In the genomic region with DNA sequence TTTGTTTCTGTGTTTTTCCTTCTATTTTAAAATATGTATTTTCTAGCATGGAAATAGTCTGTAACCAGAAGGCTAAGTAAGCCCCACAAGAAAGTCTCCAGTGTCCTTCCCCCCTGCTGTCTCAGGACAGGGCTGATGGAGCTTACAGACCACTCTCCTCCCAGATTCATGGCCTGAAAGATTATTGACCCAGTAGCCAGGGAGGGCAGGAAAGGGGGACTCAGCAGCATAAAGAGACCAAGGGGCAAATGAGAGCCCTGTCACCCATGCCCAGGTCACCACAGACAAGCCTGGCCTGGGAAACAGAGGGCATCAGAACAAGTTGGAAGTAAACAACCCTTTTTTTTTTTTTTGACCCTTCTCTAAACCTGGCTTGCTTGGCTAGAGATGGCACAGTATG, we compare ENCODE assay signal across 10 mouse cellular contexts. TPM values are rescaled to one million over a fixed set of nuclear protein-coding genes. Genes with fewer than 3 reads are reported as not detected.
DNase-seq lines count a peak whose midpoint lies in the region; ATAC-seq and TF ChIP-seq lines count a peak whose summit lies in the region.
"Had no signal": no experiment of that assay in that cellular context is flagged by ENCODE, and none has a peak within 500 bp of the region (broad histone marks: within the 10 kb centered on the region; RNA-seq: fewer than 3 reads in every experiment).

No protein-coding gene starts in this region.

- no peak for TF ChIP-seq CTCF in heart, postnatal 0 days (IDR thresholded peaks at IDR 0.05; ENCODE audit: low read depth)

- ATAC-seq in kidney, embryonic 15.5 days (replicated peaks; ENCODE audit: low FRiP score) = no peak
- ATAC-seq in embryonic facial prominence, embryonic 13.5 days (ENCODE audit: insufficient number of reproducible peaks, insufficient read depth, low FRiP score, low TSS enrichment, low read depth) = no peak
- no peak for ATAC-seq in heart, postnatal 0 days (ENCODE audit: insufficient read depth, low read depth)
- no peak for ATAC-seq in midbrain, embryonic 12.5 days (ENCODE audit: low FRiP score, low read depth)

- no peak for DNase-seq in kidney, postnatal 25 days
- no peak for DNase-seq in heart, postnatal 0 days (ENCODE audit: low spot score)
- DNase-seq in cerebellum, adult 11-12 months = no peak
- no peak for DNase-seq in left cerebral cortex, postnatal 36 days (ENCODE audit: low spot score in 2 of 2)
- DNase-seq in right cerebral cortex, postnatal 10 days (ENCODE audit: low spot score in 2 of 2) = no peak
- DNase-seq: adrenal gland, adult 2 months; cerebellum, postnatal 14 days had no signal

- H3K27ac ChIP-seq in kidney, embryonic 15.5 days = peak overlapping the region; percentile 90
- H3K27ac ChIP-seq in embryonic facial prominence, embryonic 13.5 days = peak overlapping the region; percentile 90
- peak overlapping the region; percentile 67 for H3K27ac ChIP-seq in heart, postnatal 0 days (ENCODE audit: low read depth)
- peak overlapping the region; percentile 76 for H3K27ac ChIP-seq in midbrain, embryonic 12.5 days (replicated peaks)

- H3K27me3 ChIP-seq in kidney, embryonic 15.5 days = no peaks in the 10 kb centered on the region
- H3K27me3 ChIP-seq in embryonic facial prominence, embryonic 13.5 days = no peaks in the 10 kb centered on the region
- H3K27me3 ChIP-seq in heart, postnatal 0 days (ENCODE audit: control insufficient read depth, insufficient read depth, low read length) = no peaks in the 10 kb centered on the region
- no peaks in the 10 kb centered on the region for H3K27me3 ChIP-seq in midbrain, embryonic 12.5 days

- no peak overlapping the region for H3K9ac ChIP-seq in kidney, embryonic 15.5 days
- H3K9ac ChIP-seq in embryonic facial prominence, embryonic 13.5 days = 0 out of 2 replicates have a peak overlapping the region, but pooled peaks have one; percentile 44
- H3K9ac ChIP-seq in heart, postnatal 0 days (replicated peaks; ENCODE audit: low read depth, low read length) = no peak overlapping the region
- no peak overlapping the region; the same call in 1 of the 2 replicates for H3K9ac ChIP-seq in midbrain, embryonic 12.5 days (replicated peaks)

- no peaks in the 10 kb centered on the region for H3K9me3 ChIP-seq in kidney, embryonic 15.5 days (replicated peaks)
- H3K9me3 ChIP-seq in embryonic facial prominence, embryonic 13.5 days = no peaks in the 10 kb centered on the region
- no peaks in the 10 kb centered on the region for H3K9me3 ChIP-seq in heart, postnatal 0 days (replicated peaks; ENCODE audit: control insufficient read depth, low read length)
- H3K9me3 ChIP-seq in midbrain, embryonic 12.5 days = no peaks in the 10 kb centered on the region

- intact Hi-C loops in left cerebral cortex, postnatal 36 days (cut with DNase I) = no loop called here

- no peak overlapping the region for H3K4me3 ChIP-seq in kidney, embryonic 15.5 days (replicated peaks)
- no peak overlapping the region for H3K4me3 ChIP-seq in embryonic facial prominence, embryonic 13.5 days
- H3K4me3 ChIP-seq in heart, postnatal 0 days (ENCODE audit: low read depth, low read length) = no peak overlapping the region
- no peak overlapping the region for H3K4me3 ChIP-seq in midbrain, embryonic 12.5 days

- H3K4me2 ChIP-seq in kidney, embryonic 15.5 days = no peak overlapping the region
- no peak overlapping the region for H3K4me2 ChIP-seq in embryonic facial prominence, embryonic 13.5 days
- H3K4me2 ChIP-seq in heart, postnatal 0 days (ENCODE audit: low read depth, low read length) = no peak overlapping the region
- no peak overlapping the region for H3K4me2 ChIP-seq in midbrain, embryonic 12.5 days (replicated peaks)

- H3K4me1 ChIP-seq in kidney, embryonic 15.5 days = peaks cover 52% of the 10 kb centered on the region
- H3K4me1 ChIP-seq in embryonic facial prominence, embryonic 13.5 days = peaks cover 39% of the 10 kb centered on the region
- peaks cover 47% of the 10 kb centered on the region for H3K4me1 ChIP-seq in heart, postnatal 0 days (ENCODE audit: control insufficient read depth, insufficient read depth)
- peaks cover 29% of the 10 kb centered on the region for H3K4me1 ChIP-seq in midbrain, embryonic 12.5 days

- H3K36me3 ChIP-seq in kidney, embryonic 15.5 days = peaks cover 18% of the 10 kb centered on the region; the same call in 1 of the 2 replicates
- H3K36me3 ChIP-seq in embryonic facial prominence, embryonic 13.5 days = peaks cover 30% of the 10 kb centered on the region
- peaks cover 27% of the 10 kb centered on the region for H3K36me3 ChIP-seq in heart, postnatal 0 days (replicated peaks; ENCODE audit: control insufficient read depth, insufficient read depth, low read length)
- H3K36me3 ChIP-seq in midbrain, embryonic 12.5 days = 0 out of 2 replicates have a peak, but pooled peaks cover 11% of the 10 kb centered on the region

- no peak for TF ChIP-seq EP300 in heart, postnatal 0 days (IDR thresholded peaks at IDR 0.05; ENCODE audit: low read depth)

RNA-seq across cellular contexts. Expression of gene Csf1, which starts 18.9 kb away (rescaled TPM):
- polyA plus RNA-seq in kidney, embryonic 15.5 days (2015; fragmentation: Nextera tagmentation; extraction: Ambion mirVana) = 9.3 and 10.3 TPM in 2 replicates
- polyA plus RNA-seq in embryonic facial prominence, embryonic 13.5 days (2015; fragmentation: Nextera tagmentation; extraction: Ambion mirVana) = 9.7 and 9.8 TPM in 2 replicates
- total RNA-seq in heart, postnatal 0 days (2014; rRNA removed; ENCODE audit: low replicate concordance) = 18.2 and 23.6 TPM in 2 replicates
- polyA plus RNA-seq in heart, postnatal 0 days (2015; fragmentation: Nextera tagmentation; extraction: Ambion mirVana) = 7.7 and 8.1 TPM in 2 replicates
- polyA plus RNA-seq in midbrain, embryonic 12.5 days (2016; fragmentation: Nextera tagmentation; extraction: Ambion mirVana) = 7.1 and 8.5 TPM in 2 replicates
- 10 to 100 TPM; 12.4 to 14.0 TPM for total RNA-seq in left cerebral cortex, postnatal 36 days (2021)

RNA-seq across cellular contexts. Expression of gene Ahcyl1, which starts 45.0 kb away (rescaled TPM):
- polyA plus RNA-seq in kidney, embryonic 15.5 days (2015; fragmentation: Nextera tagmentation; extraction: Ambion mirVana) = 92.7 and 94.5 TPM in 2 replicates
- 91.9 and 93.2 TPM in 2 replicates for polyA plus RNA-seq in embryonic facial prominence, embryonic 13.5 days (2015; fragmentation: Nextera tagmentation; extraction: Ambion mirVana)
- total RNA-seq in heart, postnatal 0 days (2014; rRNA removed; ENCODE audit: low replicate concordance) = 19.2 and 32.0 TPM in 2 replicates
- polyA plus RNA-seq in heart, postnatal 0 days (2015; fragmentation: Nextera tagmentation; extraction: Ambion mirVana) = 39.4 and 43.3 TPM in 2 replicates
- 143 and 151 TPM in 2 replicates for polyA plus RNA-seq in midbrain, embryonic 12.5 days (2016; fragmentation: Nextera tagmentation; extraction: Ambion mirVana)
- total RNA-seq in left cerebral cortex, postnatal 36 days (2021) = 100 to 1,000 TPM; 325 TPM
